Mouse (Mus musculus): ENCODE results near the gene Ncbp3.

The Ncbp3 gene

DNA sequence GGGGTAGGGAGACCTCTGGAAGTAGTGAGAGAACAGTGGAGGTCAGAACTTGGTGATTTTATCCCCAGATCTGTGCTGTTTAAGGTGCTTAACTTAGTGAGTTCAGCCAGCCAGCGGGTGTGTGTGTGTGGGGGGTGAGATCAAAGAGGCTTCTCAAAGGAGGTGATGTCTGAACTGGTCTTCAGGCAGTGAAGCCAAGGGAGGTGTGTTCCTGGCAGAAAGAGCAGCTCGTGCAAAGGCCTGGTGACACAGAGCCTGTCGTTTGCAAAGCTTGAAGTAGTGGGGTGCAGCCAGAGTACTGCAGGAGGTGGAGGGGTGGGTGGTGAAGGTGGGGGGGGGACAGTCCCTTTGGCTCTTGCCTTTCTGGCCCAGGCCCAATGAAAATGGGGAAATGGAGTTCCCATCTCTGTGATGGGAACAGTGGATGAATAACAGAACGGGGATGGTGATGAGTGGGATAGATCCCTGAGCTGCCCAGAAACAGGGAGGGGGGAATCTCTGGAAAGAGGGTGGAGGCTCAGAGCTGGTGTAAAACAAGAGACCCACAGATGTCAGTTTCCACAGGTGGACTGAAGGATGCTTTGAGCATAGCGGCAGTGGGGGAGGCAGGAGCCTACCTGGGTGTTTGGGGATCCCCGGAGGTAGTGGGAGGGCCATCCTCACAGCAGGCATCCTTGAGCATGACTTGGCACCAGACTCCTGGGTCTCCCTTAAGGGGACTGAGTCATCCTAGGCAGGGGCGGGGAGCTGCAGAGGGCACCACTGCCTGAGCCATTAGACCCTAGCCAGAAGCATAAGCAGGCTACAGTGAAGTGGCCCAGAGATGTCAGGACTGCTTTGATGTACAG, 26.4 kb upstream of the Ncbp3 start:
- ChIA-PET POLR2A (interaction anchor here in 2 of 4 experiments (1.6 to 2.1 kb wide), 2 partner anchors 10 to 177 kb away, joined by 4 to 9 read pairs; partner anchors contain the start of genes Ctns (in 1 of the 2) and Shpk (in 1 of the 2)), CTCF (interaction anchor here in 2 of 4 experiments (0.7 to 1.0 kb wide), 2 partner anchors 27 to 28 kb away, joined by 3 read pairs; partner anchors contain the start of gene Ncbp3 (in 1 of the 2))

GRCm38 (mm10) chr11:73023099-73023498, 24.5 kb upstream of the Ncbp3 start:
- ChIA-PET CTCF (interaction anchor here in 3 of 4 experiments (0.6 to 1.5 kb wide), 7 partner anchors 15 to 108 kb away, joined by 3 to 4 read pairs (median 3); no protein-coding TSS in a partner anchor), POLR2A (interaction anchor here in 3 of 4 experiments (0.9 to 2.1 kb wide), 5 partner anchors 8 to 25 kb away, joined by 3 to 9 read pairs (median 3); partner anchors contain the start of gene Ncbp3 (in 1 of the 3))

DNA sequence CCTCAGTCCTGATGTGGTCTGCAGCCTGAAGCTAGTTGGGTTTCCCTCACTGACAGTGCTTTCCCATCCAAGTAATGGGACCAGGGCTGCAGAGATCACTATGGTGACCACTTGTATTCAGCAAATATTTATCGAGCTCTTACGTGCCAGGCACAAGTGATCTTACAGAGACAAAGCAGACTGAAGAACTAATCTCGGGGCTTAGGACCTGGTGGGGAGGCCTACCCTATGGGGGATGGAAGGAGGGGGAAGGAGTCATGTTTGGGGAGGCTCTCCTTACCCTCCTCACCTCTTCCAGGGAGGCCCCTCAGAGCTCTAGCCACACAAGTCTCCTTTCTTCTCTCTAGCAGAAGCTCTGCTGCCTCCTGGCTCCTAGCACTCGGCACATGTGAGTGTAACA, 23.8 kb upstream of the Ncbp3 start:
- CTCF ChIA-PET: interaction anchor here (0.6 to 1.5 kb wide), 9 partner anchors 15 to 125 kb away, joined by 3 to 10 read pairs (median 3); no protein-coding TSS in a partner anchor
- POLR2A ChIA-PET: interaction anchor here in 3 of 4 experiments (0.7 to 1.8 kb wide), 6 partner anchors 10 to 24 kb away, joined by 3 to 6 read pairs (median 3); partner anchors contain the start of gene Ncbp3 (in 2 of the 3)

GRCm38 (mm10) chr11:73024236-73024904, 23.2 kb upstream of the Ncbp3 start:
- POLR2A ChIA-PET: interaction anchor here in 3 of 4 experiments (0.5 to 1.5 kb wide), 6 partner anchors 11 to 60 kb away, joined by 3 to 4 read pairs (median 3); partner anchors contain the start of gene Ncbp3 (in 2 of the 3)
- CTCF ChIA-PET: interaction anchor here in 2 of 4 experiments (0.5 to 1.0 kb wide), 4 partner anchors 15 to 107 kb away, joined by 3 read pairs; no protein-coding TSS in a partner anchor

DNA sequence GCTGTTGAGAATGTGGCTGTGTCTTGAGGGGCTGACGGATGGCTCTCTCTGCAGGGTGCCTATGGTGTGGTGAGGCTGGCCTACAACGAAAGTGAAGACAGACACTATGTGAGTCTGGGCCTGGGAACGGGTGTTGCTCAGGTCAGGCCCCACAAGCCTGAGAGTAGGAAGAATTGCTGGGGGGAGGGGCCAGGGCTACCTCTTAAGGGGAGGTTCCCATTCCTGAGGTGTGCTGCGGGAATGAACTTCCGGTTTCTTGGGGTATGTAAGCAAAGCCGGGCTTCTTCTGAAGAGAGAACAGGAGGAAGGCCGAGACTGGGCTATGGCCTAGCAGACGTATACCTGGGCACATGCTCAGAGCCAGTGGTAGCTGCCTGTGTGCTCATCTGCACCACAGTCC, 20.6 kb upstream of the Ncbp3 start:
- ChIA-PET CTCF (interaction anchor here in 3 of 4 experiments (0.9 to 1.8 kb wide), 5 partner anchors 9 to 21 kb away, joined by 3 to 6 read pairs (median 4); partner anchors contain the start of gene Ncbp3 (in 1 of the 3)), POLR2A (interaction anchor here in 2 of 4 experiments (0.7 to 1.6 kb wide), 6 partner anchors 9 to 95 kb away, joined by 3 read pairs; partner anchors contain the start of gene Ncbp3 (in 1 of the 2))

- ChIA-PET POLR2A (interaction anchor here in 3 of 4 experiments (0.6 to 1.5 kb wide), 13 partner anchors 8 to 455 kb away, joined by 3 to 13 read pairs (median 5); partner anchors contain the start of genes Camkk1 (in 3 of the 3) and Ncbp3 (in 2 of the 3)), CTCF (interaction anchor here (0.5 to 1.4 kb wide), 12 partner anchors 8 to 260 kb away, joined by 3 to 14 read pairs (median 3); partner anchors contain the start of genes Camkk1 (in 1 of the 4), Haspin (in 1 of the 4) and Ncbp3 (in 1 of the 4))
These were observed 16.6 kb upstream of the Ncbp3 start for GRCm38 (mm10) chr11:73030821-73031498.

GRCm38 (mm10) chr11:73031536-73031935, 16.0 kb upstream of the Ncbp3 start:
- CTCF ChIA-PET: interaction anchor here (0.5 to 1.4 kb wide), 7 partner anchors 8 to 73 kb away, joined by 3 to 14 read pairs (median 3); partner anchors contain the start of gene Ncbp3 (in 1 of the 4)
- POLR2A ChIA-PET: interaction anchor here in 2 of 4 experiments (1.2 to 1.5 kb wide), 7 partner anchors 8 to 455 kb away, joined by 3 to 13 read pairs (median 6); partner anchors contain the start of genes Ncbp3 (in 2 of the 2) and Camkk1 (in 1 of the 2)

- ChIA-PET POLR2A (interaction anchor here in 1 of 4 experiments (0.5 to 1.6 kb wide), 3 partner anchors 10 to 34 kb away, joined by 3 to 4 read pairs (median 3); no protein-coding TSS in a partner anchor), CTCF (interaction anchor here in 1 of 4 experiments (0.9 to 1.0 kb wide), 2 partner anchors 9 to 10 kb away, joined by 3 read pairs; no protein-coding TSS in a partner anchor)
These were observed 11.5 kb upstream of the Ncbp3 start for GRCm38 (mm10) chr11:73036077-73036476.

DNA sequence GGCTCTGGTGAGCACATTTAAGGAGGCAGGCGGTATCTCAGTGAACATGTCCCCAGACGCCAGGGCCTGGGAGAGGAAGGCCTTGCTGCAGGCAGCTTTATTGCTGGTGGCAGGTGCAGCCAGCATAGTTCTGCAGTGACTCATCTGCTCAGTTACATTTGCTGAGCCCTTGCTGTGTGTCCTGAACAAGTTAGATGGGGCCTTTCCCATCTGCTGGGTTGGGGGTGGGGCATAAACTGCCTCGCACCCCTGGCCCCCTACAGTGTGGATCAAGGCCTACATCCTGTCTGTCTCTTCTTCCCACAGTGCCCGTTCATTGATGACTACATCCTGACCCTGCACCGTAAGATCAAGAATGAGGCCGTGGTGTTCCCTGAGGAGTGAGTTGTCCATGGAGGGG, 10.7 kb upstream of the Ncbp3 start:
- POLR2A ChIA-PET: interaction anchor here in 1 of 4 experiments (1.6 kb wide), 1 partner anchor 10 kb away, joined by 3 read pairs; no protein-coding TSS in a partner anchor
- CTCF ChIA-PET: no interaction called here

DNA sequence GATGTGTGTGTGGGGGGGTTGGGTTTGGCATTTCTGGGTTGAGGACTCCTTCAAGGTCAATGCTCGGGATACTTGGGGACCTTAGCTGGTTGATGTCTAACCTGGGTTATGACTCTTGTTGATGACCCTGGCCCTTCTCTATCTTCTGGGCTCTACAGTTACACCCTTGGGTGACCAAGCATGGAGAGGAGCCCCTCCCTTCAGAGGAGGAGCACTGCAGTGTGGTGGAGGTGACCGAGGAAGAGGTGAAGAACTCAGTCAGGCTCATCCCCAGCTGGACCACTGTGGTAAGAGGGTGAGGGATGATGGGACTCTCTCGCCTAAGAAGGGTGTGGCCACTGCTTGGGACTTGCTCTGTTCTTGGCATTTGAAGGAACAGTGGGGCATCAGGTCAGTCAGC, 9.9 kb upstream of the Ncbp3 start:
- POLR2A ChIA-PET: no interaction called here
- CTCF ChIA-PET: interaction anchor here in 1 of 4 experiments (1.8 kb wide), 1 partner anchor 10 kb away, joined by 13 read pairs; the partner anchor contains the start of gene Ncbp3

DNA sequence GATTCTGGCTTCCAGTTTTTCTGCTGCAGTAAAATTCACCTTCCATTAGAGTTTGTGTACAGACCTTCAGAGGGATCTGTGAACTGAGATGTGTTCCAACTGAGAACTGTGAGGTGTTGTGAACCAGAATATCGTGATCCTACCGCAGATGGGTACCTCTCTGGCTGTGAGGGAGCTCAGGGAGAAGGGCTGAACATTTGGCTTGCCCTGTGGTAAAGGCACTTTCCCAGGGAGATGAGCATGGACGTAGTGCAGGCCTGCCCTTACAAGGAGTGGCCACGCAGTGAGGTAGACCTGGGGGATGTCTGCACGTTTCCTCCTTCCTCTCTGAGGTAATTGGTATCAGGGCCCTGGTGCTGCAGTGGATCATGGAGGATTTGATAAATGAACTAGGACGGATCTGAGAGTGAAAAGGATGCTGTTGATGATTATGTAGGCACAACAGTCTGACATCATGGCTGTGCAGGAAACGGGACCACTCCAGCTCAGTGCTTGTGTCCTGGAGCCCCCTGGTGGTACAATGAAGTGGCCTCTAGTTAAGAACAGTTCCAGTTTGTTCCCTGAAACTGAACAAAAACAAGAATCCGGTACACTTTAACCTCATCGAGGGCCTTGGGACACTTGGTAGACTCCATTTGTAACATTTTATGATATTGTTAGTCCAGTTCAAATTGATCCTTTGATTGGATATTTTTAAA, 8.3 kb upstream of the Ncbp3 start:
- CTCF ChIA-PET: interaction anchor here (0.5 to 1.8 kb wide), 24 partner anchors 8 to 1620 kb away, joined by 3 to 19 read pairs (median 4); partner anchors contain the start of genes Ncbp3 (in 2 of the 4) and Camkk1 (in 1 of the 4)
- POLR2A ChIA-PET: interaction anchor here in 1 of 4 experiments (0.7 to 3.5 kb wide), 5 partner anchors 8 to 468 kb away, joined by 3 to 14 read pairs (median 3); partner anchors contain the start of genes Camkk1 and Shpk

DNA sequence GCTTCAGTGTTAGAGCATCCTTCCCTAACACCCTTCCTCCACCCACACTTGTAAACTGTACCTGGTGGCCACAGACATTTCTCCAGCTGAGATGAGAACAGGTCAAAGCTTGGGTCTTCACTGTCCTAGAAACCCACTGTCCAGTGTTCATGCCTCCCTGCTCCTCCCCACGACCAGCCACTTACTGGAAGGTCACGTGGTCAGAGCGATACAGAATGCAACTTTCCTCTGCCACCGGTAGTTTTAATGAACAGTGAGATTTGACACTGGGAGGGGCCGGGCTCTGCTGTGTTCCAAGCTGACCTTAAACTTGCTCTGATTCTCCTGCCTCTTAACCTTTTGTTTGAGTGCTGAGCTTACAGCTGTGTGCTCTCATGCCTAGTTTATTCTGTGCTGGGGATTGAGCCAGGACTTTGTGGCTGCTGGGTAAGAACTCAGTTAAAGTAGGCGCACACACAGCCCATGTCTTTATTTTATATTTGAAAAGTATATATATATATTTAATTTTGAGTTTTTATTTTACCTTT, 3.3 kb upstream of the Ncbp3 start:
- CTCF ChIA-PET: interaction anchor here in 3 of 4 experiments (0.5 to 1.7 kb wide), 6 partner anchors 9 to 1583 kb away, joined by 3 to 9 read pairs (median 4); no protein-coding TSS in a partner anchor

GRCm38 (mm10) chr11:73044789-73045188, 2.8 kb upstream of the Ncbp3 start:
- CTCF ChIA-PET: interaction anchor here in 3 of 4 experiments (0.5 to 1.7 kb wide), 4 partner anchors 10 to 1583 kb away, joined by 3 to 9 read pairs (median 4); no protein-coding TSS in a partner anchor
- POLR2A ChIA-PET: interaction anchor here in 2 of 4 experiments (0.5 to 3.0 kb wide), 9 partner anchors 9 to 398 kb away, joined by 3 to 11 read pairs (median 3); partner anchors contain the start of genes Camkk1 (in 1 of the 2), Haspin (in 1 of the 2) and Shpk (in 1 of the 2)

More for the DNA sequence above, 3.3 kb upstream of the Ncbp3 start:
- POLR2A ChIA-PET: interaction anchor here in 2 of 4 experiments (0.6 to 3.0 kb wide), 7 partner anchors 9 to 398 kb away, joined by 3 to 11 read pairs (median 4); partner anchors contain the start of genes Camkk1 (in 1 of the 2) and Shpk (in 1 of the 2)

GRCm38 (mm10) chr11:73048030-73048876, 670 bp downstream of the Ncbp3 start:
- ChIA-PET CTCF (interaction anchor here (0.6 to 2.2 kb wide), 29 partner anchors 9 to 537 kb away, joined by 3 to 13 read pairs (median 4); partner anchors contain the start of genes Camkk1 (in 2 of the 4) and Shpk (in 1 of the 4)), POLR2A (interaction anchor here in 3 of 4 experiments (0.6 to 2.6 kb wide), 32 partner anchors 8 to 635 kb away, joined by 3 to 16 read pairs (median 3); partner anchors contain the start of genes Camkk1 (in 3 of the 3), P2rx1 (in 2 of the 3), Ctns (in 1 of the 3) and Haspin (in 1 of the 3))
